Mouse (Mus musculus) adrenal gland, adult (tissue): Measurements from ENCODE around the gene Tmprss12.
"Not testable (repeated sequence)": the region's sequence is repeated elsewhere in the genome, so short reads cannot be mapped to it uniquely, and the experiment has no call there.

Source experiments
- DNase-seq, 2 experiments: peaks; one replicate each; pipeline ENCODE4 v3.0.0; 2022 to 2023; ENCODE audit warnings: low spot score in 1 of 2; ENCODE audit not compliant: inconsistent age in 2 of 2

Tmprss12 gene

DNA sequence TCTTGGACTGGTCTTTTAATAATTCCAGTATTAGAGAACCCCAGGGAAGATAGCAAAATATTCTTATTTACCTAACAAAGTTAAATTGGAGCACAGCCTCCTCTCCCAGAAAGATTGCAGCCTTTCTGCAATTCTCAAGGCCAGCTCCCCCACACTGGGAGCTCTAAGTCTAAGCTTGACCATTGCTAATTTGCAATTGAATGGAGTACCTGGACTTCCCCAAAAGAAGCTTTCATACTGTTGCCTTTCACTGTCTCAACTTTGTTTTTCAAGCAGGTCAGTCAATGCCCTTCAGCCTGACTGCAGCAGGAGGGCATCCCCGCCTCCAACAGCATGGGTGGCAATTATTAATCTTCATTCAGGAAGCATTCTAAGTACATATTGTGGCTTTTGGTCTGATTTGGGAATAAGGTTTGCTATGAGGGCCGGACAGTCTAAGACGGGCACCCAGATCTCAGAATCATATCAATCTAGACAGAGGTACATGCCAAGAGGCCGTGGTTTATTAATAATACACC is 6.8 kb upstream of the Tmprss12 start:
- DNase-seq: not testable (repeated sequence)

- DNase-seq: no peak
Observed at GRCm38 (mm10) chr15:100274790-100275559, 5.7 kb upstream of the Tmprss12 start.

- DNase-seq: no peak
Observed at GRCm38 (mm10) chr15:100276403-100276802, 4.2 kb upstream of the Tmprss12 start.

DNA sequence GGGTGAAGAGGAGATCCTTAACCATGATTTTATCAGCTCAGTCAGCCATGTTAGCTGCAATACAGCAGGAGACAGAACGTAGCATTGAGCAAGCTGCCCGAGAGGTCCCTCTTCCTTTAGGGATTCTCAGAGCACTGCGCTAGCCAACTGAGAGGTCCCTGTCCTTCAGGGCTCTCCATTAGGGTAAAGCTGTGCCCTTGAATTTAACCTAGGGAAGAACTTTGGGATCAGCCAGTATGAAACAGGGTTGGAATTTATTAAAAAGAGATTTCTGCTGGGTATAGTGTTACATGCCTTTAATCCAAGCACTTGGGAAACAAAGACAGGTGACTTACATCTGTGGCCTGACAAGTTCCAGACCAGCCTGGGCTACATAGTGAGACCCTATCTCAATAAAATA is 3.1 kb upstream of the Tmprss12 start:
- no peak for DNase-seq

DNA sequence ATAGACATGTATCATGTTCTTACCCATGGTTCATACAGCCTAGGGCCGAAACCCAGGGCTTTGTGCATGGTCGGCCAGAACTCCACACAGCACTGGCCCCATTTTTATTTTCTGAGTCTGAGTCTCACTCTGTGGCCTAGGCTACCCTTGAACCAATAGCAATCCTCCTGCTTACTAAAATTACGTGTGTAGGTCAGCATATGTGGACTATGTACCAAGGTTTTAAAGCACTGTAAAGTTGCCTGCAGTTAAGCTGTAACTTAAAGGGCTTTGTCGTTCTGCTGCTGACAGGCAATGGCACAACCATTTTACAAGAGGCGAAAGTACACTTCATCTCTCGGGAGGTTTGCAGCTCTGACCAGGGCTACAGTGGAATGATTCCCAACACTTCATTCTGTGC is 8.3 kb downstream of the Tmprss12 start:
- no peak for DNase-seq

DNA sequence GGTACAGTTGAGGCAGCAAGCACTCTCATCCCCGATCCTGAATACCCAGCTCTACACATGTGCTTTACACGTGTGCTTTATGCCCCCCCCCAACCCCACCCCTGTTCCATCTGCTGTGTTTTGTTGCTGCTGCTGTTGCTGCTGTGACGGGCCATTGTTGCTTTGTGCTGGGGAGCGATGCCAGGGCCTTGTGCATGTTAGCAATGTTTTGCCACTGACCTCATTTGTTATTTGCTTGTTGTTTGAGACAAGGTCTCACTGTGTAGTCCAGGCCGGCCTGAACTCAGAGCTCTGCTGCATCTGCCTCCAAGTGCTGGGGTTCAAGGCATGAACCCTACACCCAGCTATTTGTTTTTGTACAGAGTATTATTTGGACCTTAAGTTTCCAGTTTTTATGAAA is 10.2 kb downstream of the Tmprss12 start:
- no peak for DNase-seq

DNA sequence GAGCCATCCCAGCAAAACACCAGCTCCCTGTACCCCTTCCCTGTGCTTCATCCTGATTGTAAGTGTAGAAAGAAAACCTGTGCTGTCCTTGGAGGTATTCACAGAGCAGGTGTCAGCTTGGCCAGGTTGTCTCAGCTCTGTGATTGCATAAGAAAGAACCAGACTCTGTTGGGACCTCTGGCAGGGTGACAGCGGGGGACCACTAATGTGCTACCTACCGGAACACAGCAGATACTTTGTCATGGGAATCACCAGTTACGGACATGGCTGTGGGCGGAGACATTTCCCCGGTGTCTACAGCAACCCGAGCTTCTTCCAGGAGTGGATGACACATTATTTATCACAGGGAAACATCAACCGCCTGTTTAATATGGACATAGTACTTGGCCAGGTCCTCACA is 11.7 kb downstream of the Tmprss12 start:
- DNase-seq: no peak

DNA sequence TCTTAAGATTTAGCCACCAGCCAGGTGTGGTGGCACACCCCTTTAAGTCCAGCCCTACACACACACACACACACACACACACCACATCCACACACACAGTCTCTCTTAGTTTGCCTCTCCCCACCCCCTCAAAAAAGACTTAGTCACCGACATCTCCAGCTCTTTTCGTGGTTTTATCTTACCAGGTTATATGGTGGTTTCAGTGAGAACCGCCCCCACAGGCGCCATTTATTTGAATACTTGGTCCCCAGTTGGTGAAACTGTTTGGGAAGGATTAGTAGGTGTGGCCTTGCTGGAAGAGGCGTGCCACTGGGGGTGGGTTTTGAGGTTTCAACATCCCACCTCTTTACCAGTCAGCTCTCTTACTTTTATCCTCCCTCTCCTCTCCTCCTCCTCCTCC is 17.2 kb downstream of the Tmprss12 start:
- peak in 1 of 2 experiments; percentile 16 for DNase-seq

DNA sequence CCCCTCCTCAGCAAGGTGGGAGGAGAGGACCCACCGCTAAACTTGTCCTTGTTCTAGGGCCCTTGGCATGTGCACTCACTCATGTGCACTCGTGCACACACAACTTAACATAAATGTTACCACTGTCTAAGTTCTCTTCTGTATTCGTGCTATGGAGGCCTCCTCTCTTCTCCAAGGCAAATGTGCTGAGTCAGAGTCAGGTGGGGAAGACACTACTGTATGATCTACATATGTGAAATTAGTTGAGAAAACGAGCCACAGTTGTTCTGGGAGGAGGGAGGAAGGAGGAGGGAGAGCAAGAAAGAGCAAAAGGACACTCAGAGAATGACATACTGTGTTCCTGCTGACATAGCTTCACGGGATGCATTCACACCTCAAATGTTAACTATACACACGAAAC is 19.9 kb downstream of the Tmprss12 start:
- DNase-seq: peak in 1 of 2 experiments; percentile 18

GRCm38 (mm10) chr15:100301556-100301955 is 20.9 kb downstream of the Tmprss12 start:
- DNase-seq: peak in 1 of 2 experiments; percentile 47

DNA sequence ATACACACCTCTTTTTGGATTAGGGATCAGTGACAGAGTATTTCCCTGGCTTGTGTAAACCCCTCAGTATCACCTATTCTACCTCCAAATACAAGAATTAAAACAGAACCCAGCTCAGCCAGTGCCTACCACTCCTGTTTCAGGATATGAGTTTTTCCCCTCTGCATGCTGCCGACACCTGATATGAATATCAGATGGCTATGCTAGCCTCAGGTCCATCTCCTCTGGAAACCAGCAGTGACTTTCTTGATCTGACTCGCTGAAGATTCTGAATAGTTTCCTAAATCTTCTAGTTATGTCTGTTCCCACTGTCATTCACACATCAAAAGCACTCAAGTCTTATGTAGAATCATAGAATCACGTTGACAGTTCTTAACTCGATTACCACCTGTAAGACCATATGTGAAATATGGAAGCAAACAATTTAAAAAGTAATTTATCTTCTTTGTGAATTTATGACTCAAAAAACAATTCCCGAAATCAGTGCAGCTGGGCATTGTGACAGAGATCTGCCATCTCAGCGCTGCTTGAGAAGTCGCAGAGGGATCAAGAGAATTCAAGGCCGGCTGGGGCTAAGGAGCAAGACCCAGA is 22.9 kb downstream of the Tmprss12 start:
- DNase-seq: peak in 1 of 2 experiments; percentile 26

GRCm38 (mm10) chr15:100304019-100304991 is 23.7 kb downstream of the Tmprss12 start, which contains the start of gene Mettl7a1:
Mettl7a1 (plus strand) TSS chr15:100304140.
- DNase-seq: peak; percentile 87 to 95

DNA sequence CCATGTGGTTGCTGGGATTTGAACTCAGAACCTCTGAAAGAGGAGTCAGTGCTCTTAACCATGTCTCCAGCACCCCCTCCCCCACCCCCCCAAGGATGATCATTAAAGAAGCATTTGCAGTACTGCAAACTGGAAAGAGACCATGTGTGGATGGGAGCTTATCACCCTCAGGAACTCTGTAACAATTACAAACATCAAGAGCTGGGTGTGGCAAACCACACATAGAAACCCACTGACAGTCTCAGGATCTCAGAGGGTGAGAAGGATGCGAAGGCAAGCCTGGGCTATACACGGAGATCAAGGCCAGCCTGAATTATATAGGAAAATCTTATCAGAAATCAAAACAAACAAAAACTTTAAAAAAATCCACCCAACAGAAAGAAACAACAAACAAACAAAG is 25.6 kb downstream of the Tmprss12 start:
- peak in 1 of 2 experiments; percentile 17 for DNase-seq

DNA sequence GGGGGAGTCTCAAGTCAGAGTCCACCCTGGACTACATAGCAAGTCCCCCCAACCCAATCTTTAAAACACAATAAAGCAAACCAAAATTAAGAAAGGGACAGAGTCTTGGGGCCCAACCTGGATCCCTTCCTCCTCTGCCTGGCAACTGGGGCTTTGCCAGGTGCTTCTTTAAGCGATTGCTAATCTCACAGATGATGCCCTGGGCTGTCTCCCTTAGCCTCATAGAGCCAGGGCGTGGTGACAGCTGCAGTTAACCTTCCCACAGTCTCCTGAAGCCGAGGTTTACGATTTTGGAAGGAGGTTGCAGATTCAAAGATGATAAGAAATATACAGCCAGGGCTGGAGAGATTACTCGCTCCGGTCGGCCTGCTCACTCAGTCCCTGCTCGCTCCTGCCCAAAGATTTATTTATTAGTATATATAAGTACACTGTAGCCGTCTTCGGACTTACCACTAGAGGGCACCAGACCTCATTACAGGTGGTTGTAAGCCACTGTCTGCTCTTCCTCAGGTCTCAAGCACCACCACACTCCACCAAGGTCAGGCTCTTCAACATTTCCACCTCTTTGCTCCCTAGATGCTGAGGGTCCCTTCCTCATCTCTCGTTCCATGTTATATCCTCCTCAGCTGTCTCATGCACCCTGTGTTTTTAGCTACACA is 26.9 kb downstream of the Tmprss12 start:
- peak in 1 of 2 experiments; percentile 69 for DNase-seq

DNA sequence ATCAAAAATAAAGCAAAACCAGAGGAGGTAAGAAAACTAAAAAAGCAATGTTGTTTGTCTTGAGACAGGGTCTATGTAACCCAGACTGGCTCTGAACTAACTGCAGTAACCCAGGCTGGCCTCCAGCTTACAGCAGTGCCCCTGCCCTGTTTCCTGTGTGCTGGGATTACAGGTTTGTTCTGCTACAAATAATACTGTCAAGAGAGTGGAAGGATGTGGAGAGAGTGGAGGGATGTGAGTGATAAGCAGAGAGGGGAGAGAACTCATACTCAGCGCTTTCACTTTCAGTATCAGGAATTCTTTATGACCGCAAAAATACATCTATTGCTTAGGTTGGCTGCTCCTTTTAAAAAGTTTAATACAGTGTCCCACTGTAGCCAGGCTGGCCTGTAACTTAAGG is 31.7 kb downstream of the Tmprss12 start:
- DNase-seq: peak in 1 of 2 experiments; percentile 41

- DNase-seq: peak in 1 of 2 experiments; percentile 18
Observed at GRCm38 (mm10) chr15:100314448-100315145, 34.0 kb downstream of the Tmprss12 start.

DNA sequence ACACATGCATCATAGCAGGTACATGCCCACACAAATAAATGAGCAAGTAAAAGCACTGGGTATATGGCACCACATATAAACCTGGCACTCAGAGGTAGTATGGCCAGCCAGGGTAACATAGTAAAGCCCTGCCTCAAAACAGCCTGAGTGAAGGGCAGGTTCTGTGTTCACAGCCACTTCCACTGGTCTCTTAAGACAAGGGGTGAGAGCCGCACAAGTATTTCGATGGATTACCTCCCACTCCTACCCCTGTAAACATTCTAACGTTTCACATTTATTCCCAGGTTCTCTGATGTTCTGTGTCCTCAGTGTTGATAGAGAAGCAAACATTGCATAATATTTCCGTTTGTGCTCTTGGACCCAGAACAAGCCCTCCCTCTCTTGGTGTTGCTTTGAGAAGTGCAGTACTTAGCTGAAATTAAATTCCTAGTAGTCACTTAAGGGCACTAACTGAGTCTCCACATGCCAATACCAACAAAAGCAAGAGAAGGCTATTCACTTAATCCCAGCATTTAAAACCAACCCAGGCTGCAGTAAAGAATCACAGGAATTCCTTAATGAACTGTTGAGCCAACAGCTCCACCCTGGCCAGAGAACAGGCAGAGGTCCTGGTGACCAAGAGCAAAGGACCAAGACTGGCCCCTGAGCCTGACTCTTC is 37.5 kb downstream of the Tmprss12 start:
- DNase-seq: peak in 1 of 2 experiments; percentile 41

DNA sequence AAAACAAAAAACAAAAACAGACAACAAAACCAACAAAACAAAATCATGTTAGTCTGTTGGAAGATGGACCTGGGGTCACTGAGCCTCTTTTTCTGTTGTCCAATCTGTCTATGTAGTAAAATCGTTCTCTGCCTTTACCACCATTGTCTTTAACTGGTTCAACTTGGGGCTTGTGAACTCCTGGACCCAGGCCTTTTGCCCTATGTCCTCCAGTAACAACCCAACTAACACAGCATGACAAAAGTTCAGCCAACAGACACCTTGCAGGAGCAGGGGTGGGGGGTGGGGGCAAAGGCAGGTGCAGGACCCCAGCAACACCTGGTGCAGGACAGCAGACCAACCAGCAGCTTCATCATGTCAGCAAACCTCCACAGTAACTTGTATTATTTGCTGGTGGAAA is 39.2 kb downstream of the Tmprss12 start:
- no peak for DNase-seq

- DNase-seq: peak; percentile 30 to 80
Observed at GRCm38 (mm10) chr15:100320295-100320905, 39.8 kb downstream of the Tmprss12 start.
